Mouse (Mus musculus): ENCODE results near the gene Lamc3.

DNA sequence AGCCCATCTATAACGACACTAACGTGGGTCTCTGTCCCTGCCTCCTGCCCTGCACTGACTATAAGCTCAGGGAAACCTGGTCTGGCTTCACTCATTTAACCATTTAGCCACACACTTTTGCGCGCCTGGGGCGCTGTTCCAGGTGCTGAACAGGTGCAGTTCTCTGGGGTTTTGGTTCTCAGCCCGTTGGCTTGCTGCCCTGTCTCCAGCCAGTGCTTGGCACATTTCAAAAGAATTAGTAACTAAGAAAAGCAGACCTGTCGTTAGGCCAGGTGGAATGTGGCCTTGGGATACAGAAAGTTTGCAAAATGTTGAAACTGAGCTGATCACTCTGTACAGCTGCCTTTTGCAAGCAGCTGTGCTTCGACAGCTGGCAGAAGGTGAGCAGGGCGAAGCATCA, 37.7 kb downstream of the Lamc3 start:
- TF ChIP-seq TAL1 (IDR thresholded peaks at IDR 0.05; ENCODE audit: low read length): no peak
- TF ChIP-seq GATA1 (IDR thresholded peaks at IDR 0.05; ENCODE audit: low read length): no peak

Data from erythroblast, embryonic 14.5 days (primary cell).